Mouse (Mus musculus) hematopoietic stem cell, adult 5-6 weeks (primary cell): ENCODE data around the gene Defb13. TPM values are rescaled to one million over a fixed set of nuclear protein-coding genes. Genes with fewer than 3 reads are reported as not detected.

Experiments used
- total RNA-seq: library from RNA; stranded (forward); fragments of 172-1452, 232-1000 nt; gene quantifications from 2 replicates; pipeline ENCODE4 v1.2.3, GENCODE M21; 2017

The Defb13 gene
- total RNA-seq, 1 experiment from 2014 or later: not detected

Other genes starting within 250 kb of the Defb13 start
- not detected in 2 replicates for gene AY761184, start 243.1 kb upstream of the Defb13 start, total RNA-seq
- not detected in 2 replicates for gene Defa24, start 212.3 kb upstream of the Defb13 start, total RNA-seq
- not detected in 2 replicates for gene Defb50, start 123.2 kb upstream of the Defb13 start, total RNA-seq
- gene Defb2, start 106.8 kb upstream of the Defb13 start, total RNA-seq: not detected in 2 replicates
- not detected in 2 replicates for gene Defb10, start 87.9 kb upstream of the Defb13 start, total RNA-seq
- not detected in 2 replicates for gene Defb9, start 61.3 kb upstream of the Defb13 start, total RNA-seq
- not detected in 2 replicates for gene Defb11, start 40.4 kb upstream of the Defb13 start, total RNA-seq
- gene Defb15, start 14.1 kb upstream of the Defb13 start, total RNA-seq: not detected in 2 replicates
- not detected in 2 replicates for gene Defb35, start 8.4 kb upstream of the Defb13 start, total RNA-seq
- gene Fam90a1a, start 12.0 kb downstream of the Defb13 start, total RNA-seq: not detected in 2 replicates
- not detected in 2 replicates for gene Ccdc70, start 23.0 kb downstream of the Defb13 start, total RNA-seq
- gene Atp7b, start 113.5 kb downstream of the Defb13 start, total RNA-seq: 1.4 and 3.9 TPM in 2 replicates
- 11.9 and 17.9 TPM in 2 replicates for gene Alg11, start 114.0 kb downstream of the Defb13 start, total RNA-seq
- gene Nek5, start 178.3 kb downstream of the Defb13 start, total RNA-seq: not detected in 2 replicates
- 3.7 and 5.1 TPM in 2 replicates for gene Nek3, start 219.7 kb downstream of the Defb13 start, total RNA-seq
- gene Ckap2, start 239.1 kb downstream of the Defb13 start, total RNA-seq: 40.8 and 50.3 TPM in 2 replicates
- gene Vps36, start 246.0 kb downstream of the Defb13 start, total RNA-seq: 55.0 and 68.1 TPM in 2 replicates